17 mouse cellular contexts compared by ENCODE assay signal in the genomic region with DNA sequence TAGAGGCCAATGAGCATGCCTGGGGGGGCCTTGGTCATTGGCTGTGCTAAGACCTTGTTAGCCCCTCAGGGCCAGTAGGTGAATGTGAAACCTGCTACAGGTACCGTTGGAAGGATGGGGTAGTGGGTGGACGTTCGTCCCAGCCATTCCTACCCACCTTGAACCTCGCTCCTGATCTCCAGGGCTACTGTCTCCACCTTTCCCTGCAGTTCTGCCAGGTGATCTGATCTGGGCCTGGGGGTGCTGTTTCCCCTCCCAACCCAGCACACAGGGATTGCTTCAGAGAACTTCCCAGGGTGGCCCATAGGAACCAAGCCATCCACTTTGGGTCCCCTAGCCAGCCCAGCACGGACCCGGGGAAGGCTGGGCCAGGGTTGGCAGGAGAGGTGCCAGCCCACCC. TPM values are rescaled to one million over a fixed set of nuclear protein-coding genes. Genes with fewer than 3 reads are reported as not detected.
DNase-seq lines count a peak whose midpoint lies in the region; ATAC-seq and TF ChIP-seq lines count a peak whose summit lies in the region.
"Had no signal": no experiment of that assay in that cellular context is flagged by ENCODE, and none has a peak within 500 bp of the region (broad histone marks: within the 10 kb centered on the region; RNA-seq: fewer than 3 reads in every experiment).

No protein-coding gene starts in this region.

- ATAC-seq in forebrain, postnatal 0 days = no peak
- ATAC-seq: forebrain, embryonic 16.5 days; intestine, embryonic 16.5 days had no signal

- 86% methylated on average over 6 of the region's 6 CpGs for WGBS in forebrain, postnatal 0 days

- no peaks in the 10 kb centered on the region for H3K36me3 ChIP-seq in testis, adult 2 months (ENCODE audit: control insufficient read depth, insufficient read depth, low read length)
- H3K36me3 ChIP-seq in forebrain, postnatal 0 days (ENCODE audit: insufficient read depth) = peaks cover 66% of the 10 kb centered on the region

- H3K9ac ChIP-seq in forebrain, postnatal 0 days = no peak overlapping the region
- H3K9ac ChIP-seq: embryonic facial prominence, embryonic 13.5 days; forebrain, embryonic 12.5 days; heart, embryonic 15.5 days; hindbrain, embryonic 15.5 days had no signal

- no peaks in the 10 kb centered on the region for H3K9me3 ChIP-seq in forebrain, postnatal 0 days (ENCODE audit: low read length)
- H3K9me3 ChIP-seq: embryonic facial prominence, embryonic 13.5 days; forebrain, embryonic 12.5 days; heart, embryonic 10.5 days; heart, embryonic 15.5 days; hindbrain, embryonic 10.5 days; hindbrain, embryonic 15.5 days had no signal

- H3K4me1 ChIP-seq in testis, adult 2 months (ENCODE audit: control insufficient read depth, insufficient read depth, low read length) = peaks cover 16% of the 10 kb centered on the region
- H3K4me1 ChIP-seq in forebrain, postnatal 0 days (ENCODE audit: insufficient read depth) = peaks cover 14% of the 10 kb centered on the region; the same call in 1 of the 2 replicates

- H3K4me3 ChIP-seq in layer of hippocampus, adult 2 months = no peak overlapping the region
- H3K4me3 ChIP-seq in testis, adult 2 months (ENCODE audit: control insufficient read depth, low read depth, low read length) = peak overlapping the region; percentile 53
- H3K4me3 ChIP-seq in forebrain, postnatal 0 days (ENCODE audit: low read depth, low read length) = no peak overlapping the region
- H3K4me3 ChIP-seq: embryonic facial prominence, embryonic 13.5 days; gastrocnemius, adult 2 months; heart, embryonic 10.5 days; heart, embryonic 15.5 days; hindbrain, embryonic 10.5 days; hindbrain, embryonic 15.5 days had no signal

- TF ChIP-seq POLR2A in testis, adult 2 months (IDR thresholded peaks at IDR 0.05; ENCODE audit: control insufficient read depth, low read depth, low read length) = no peak

- peak; percentile 36 for TF ChIP-seq CTCF in layer of hippocampus, adult 2 months (conservative IDR thresholded peaks at IDR 0.05)
- TF ChIP-seq CTCF in testis, adult 2 months (IDR thresholded peaks at IDR 0.05; ENCODE audit: control insufficient read depth, insufficient read depth, insufficient replicate concordance, low read depth, low read length) = no peak
- TF ChIP-seq CTCF in forebrain, postnatal 0 days (IDR thresholded peaks at IDR 0.05; ENCODE audit: low read depth) = no peak

- H3K4me2 ChIP-seq in forebrain, postnatal 0 days (ENCODE audit: low read depth) = no peak overlapping the region
- H3K4me2 ChIP-seq: embryonic facial prominence, embryonic 13.5 days; forebrain, embryonic 12.5 days; heart, embryonic 15.5 days; hindbrain, embryonic 15.5 days had no signal

- peak; percentile 74 for DNase-seq in cerebellum, adult 9-11 months
- DNase-seq in cerebellum, adult 9-10 months = no peak
- DNase-seq in layer of hippocampus, adult 2 months (ENCODE audit: low spot score in 2 of 2) = no peak
- DNase-seq in layer of hippocampus, adult 11-12 months (ENCODE audit: low spot score) = no peak
- DNase-seq in testis, postnatal 14 days (ENCODE audit: low spot score) = no peak
- no peak for DNase-seq in forebrain, postnatal 0 days
- DNase-seq: gastrocnemius, postnatal 25 days had no signal

- H3K27me3 ChIP-seq in testis, adult 2 months (ENCODE audit: control insufficient read depth, insufficient read depth, low read length) = no peaks in the 10 kb centered on the region
- H3K27me3 ChIP-seq in forebrain, postnatal 0 days (ENCODE audit: insufficient read depth, low read length) = no peaks in the 10 kb centered on the region
- H3K27me3 ChIP-seq: embryonic facial prominence, embryonic 13.5 days; forebrain, embryonic 12.5 days; heart, embryonic 15.5 days; hindbrain, embryonic 15.5 days had no signal

- peak overlapping the region; percentile 57; the same call in 1 of the 2 replicates for H3K27ac ChIP-seq in layer of hippocampus, adult 2 months
- H3K27ac ChIP-seq in testis, adult 2 months (ENCODE audit: control insufficient read depth, insufficient read depth, low read depth, low read length) = no peak overlapping the region
- H3K27ac ChIP-seq in forebrain, postnatal 0 days (ENCODE audit: low read depth, low read length) = no peak overlapping the region
- H3K27ac ChIP-seq: embryonic facial prominence, embryonic 13.5 days; forebrain, embryonic 12.5 days; gastrocnemius, adult 2 months; heart, embryonic 10.5 days; heart, embryonic 15.5 days; hindbrain, embryonic 10.5 days; hindbrain, embryonic 15.5 days had no signal

RNA-seq across cellular contexts. Expression of gene Tmem240, which starts 4.6 kb away (rescaled TPM):
- total RNA-seq in layer of hippocampus, adult 2 months (2021) = 10 to 100 TPM; 32.7 to 39.0 TPM
- 1.5 and 1.8 TPM in 2 replicates for polyA plus RNA-seq in testis, adult 2 months (2012; rRNA removed)
- 43.4 and 55.2 TPM in 2 replicates for total RNA-seq in forebrain, postnatal 0 days (2014; rRNA removed)
- 19.1 and 23.8 TPM in 2 replicates for polyA plus RNA-seq in forebrain, postnatal 0 days (2015; fragmentation: Nextera tagmentation; extraction: Ambion mirVana)

RNA-seq across cellular contexts. Expression of gene Atad3a, which starts 21.7 kb away (rescaled TPM):
- 10 to 100 TPM; 49.9 to 51.4 TPM for total RNA-seq in layer of hippocampus, adult 2 months (2021)
- polyA plus RNA-seq in testis, adult 2 months (2012; rRNA removed) = 18.7 and 23.4 TPM in 2 replicates
- total RNA-seq in forebrain, postnatal 0 days (2014; rRNA removed) = 72.3 and 79.2 TPM in 2 replicates
- polyA plus RNA-seq in forebrain, postnatal 0 days (2015; fragmentation: Nextera tagmentation; extraction: Ambion mirVana) = 61.3 and 68.6 TPM in 2 replicates

RNA-seq across cellular contexts. Expression of gene Ssu72, which starts 34.6 kb away (rescaled TPM):
- 10 to 100 TPM; 90.9 to 92.8 TPM for total RNA-seq in layer of hippocampus, adult 2 months (2021)
- polyA plus RNA-seq in testis, adult 2 months (2012; rRNA removed) = 34.6 and 37.4 TPM in 2 replicates
- total RNA-seq in forebrain, postnatal 0 days (2014; rRNA removed) = 103 and 121 TPM in 2 replicates
- polyA plus RNA-seq in forebrain, postnatal 0 days (2015; fragmentation: Nextera tagmentation; extraction: Ambion mirVana) = 164 and 176 TPM in 2 replicates

RNA-seq across cellular contexts. Expression of gene Vwa1, which starts 35.3 kb away (rescaled TPM):
- total RNA-seq in layer of hippocampus, adult 2 months (2021) = 1 to 10 TPM; 9.6 to 9.8 TPM
- polyA plus RNA-seq in testis, adult 2 months (2012; rRNA removed) = 5.5 and 5.6 TPM in 2 replicates
- 27.9 and 29.6 TPM in 2 replicates for total RNA-seq in forebrain, postnatal 0 days (2014; rRNA removed)
- 22.9 and 24.8 TPM in 2 replicates for polyA plus RNA-seq in forebrain, postnatal 0 days (2015; fragmentation: Nextera tagmentation; extraction: Ambion mirVana)

RNA-seq across cellular contexts. Expression of gene Fndc10, which starts 45.0 kb away (rescaled TPM):
- 10 to 100 TPM; 26.5 to 27.9 TPM for total RNA-seq in layer of hippocampus, adult 2 months (2021)
- 2.7 and 3.3 TPM in 2 replicates for polyA plus RNA-seq in testis, adult 2 months (2012; rRNA removed)
- total RNA-seq in forebrain, postnatal 0 days (2014; rRNA removed) = 31.9 and 33.5 TPM in 2 replicates
- polyA plus RNA-seq in forebrain, postnatal 0 days (2015; fragmentation: Nextera tagmentation; extraction: Ambion mirVana) = 20.4 and 24.6 TPM in 2 replicates
